Mouse (Mus musculus): ENCODE measurements around the gene Taf11. TPM values are rescaled to one million over a fixed set of nuclear protein-coding genes. Genes with fewer than 3 reads are reported as not detected.

Taf11 gene
- total and polyA plus RNA-seq, 2 experiments from 2014 or later = 12.1 to 39.9 TPM

DNA sequence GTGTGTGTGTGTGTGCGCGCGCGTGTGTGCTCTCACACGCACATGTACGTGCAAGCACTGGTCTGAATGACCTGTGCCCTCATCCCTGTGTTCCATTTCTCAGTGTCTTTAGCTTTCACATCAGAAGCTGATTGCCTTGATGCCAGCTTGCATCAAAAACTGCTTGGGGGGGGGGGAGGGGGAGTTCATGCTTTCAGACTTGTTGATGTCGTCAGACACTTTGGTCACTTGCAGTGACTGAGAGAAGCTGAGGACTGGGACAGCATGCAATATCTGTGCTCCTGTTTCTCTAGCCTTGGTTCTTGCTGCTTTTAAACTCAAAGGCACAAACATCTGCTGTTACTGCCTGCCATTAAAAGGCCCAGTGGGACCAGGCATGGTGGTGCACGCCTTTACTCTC lies 36.7 kb upstream of the Taf11 start:
- Histone ChIP-seq H3K36me3 (replicated peaks; ENCODE audit: control insufficient read depth, insufficient read depth, low read length) (no peaks in the 10 kb centered on the region), H3K9ac (replicated peaks; ENCODE audit: low read depth, low read length) (no peak overlapping the region), H3K4me3 (ENCODE audit: low read depth, low read length) (no peak overlapping the region), H3K4me2 (ENCODE audit: low read depth, low read length) (no peak overlapping the region), H3K27me3 (ENCODE audit: control insufficient read depth, insufficient read depth, low read length) (no peaks in the 10 kb centered on the region), H3K4me1 (ENCODE audit: control insufficient read depth, insufficient read depth) (peaks cover 16% of the 10 kb centered on the region), H3K27ac (ENCODE audit: low read depth) (peak overlapping the region; percentile 7; the same call in 1 of the 2 replicates), H3K9me3 (replicated peaks; ENCODE audit: control insufficient read depth, low read length) (no peaks in the 10 kb centered on the region)
- TF ChIP-seq CTCF (IDR thresholded peaks at IDR 0.05; ENCODE audit: low read depth) (no peak), EP300 (IDR thresholded peaks at IDR 0.05; ENCODE audit: low read depth) (no peak)
- DNase-seq (ENCODE audit: low spot score) = no peak
- ATAC-seq (ENCODE audit: insufficient read depth, low read depth) = no peak
- 75% methylated on average over 8 of the region's 8 CpGs for whole genome bisulfite sequencing

GRCm38 (mm10) chr17:27945546-27946216 lies 36.0 kb upstream of the Taf11 start:
- Histone ChIP-seq H3K4me3 (ENCODE audit: low read depth, low read length) (no peak overlapping the region), H3K9ac (replicated peaks; ENCODE audit: low read depth, low read length) (no peak overlapping the region), H3K4me1 (ENCODE audit: control insufficient read depth, insufficient read depth) (peaks cover 23% of the 10 kb centered on the region), H3K9me3 (replicated peaks; ENCODE audit: control insufficient read depth, low read length) (no peaks in the 10 kb centered on the region), H3K36me3 (replicated peaks; ENCODE audit: control insufficient read depth, insufficient read depth, low read length) (no peaks in the 10 kb centered on the region), H3K27me3 (ENCODE audit: control insufficient read depth, insufficient read depth, low read length) (no peaks in the 10 kb centered on the region), H3K4me2 (ENCODE audit: low read depth, low read length) (no peak overlapping the region), H3K27ac (ENCODE audit: low read depth) (peak overlapping the region; percentile 7; the same call in 1 of the 2 replicates)
- WGBS = 38% methylated on average over 6 of the region's 6 CpGs
- DNase-seq (ENCODE audit: low spot score) (no peak), ATAC-seq (ENCODE audit: insufficient read depth, low read depth) (0 out of 2 replicates have a peak, but pooled peaks have one; percentile 12)
- TF ChIP-seq EP300 (IDR thresholded peaks at IDR 0.05; ENCODE audit: low read depth) = no peak
- TF ChIP-seq CTCF (IDR thresholded peaks at IDR 0.05; ENCODE audit: low read depth) = no peak

DNA sequence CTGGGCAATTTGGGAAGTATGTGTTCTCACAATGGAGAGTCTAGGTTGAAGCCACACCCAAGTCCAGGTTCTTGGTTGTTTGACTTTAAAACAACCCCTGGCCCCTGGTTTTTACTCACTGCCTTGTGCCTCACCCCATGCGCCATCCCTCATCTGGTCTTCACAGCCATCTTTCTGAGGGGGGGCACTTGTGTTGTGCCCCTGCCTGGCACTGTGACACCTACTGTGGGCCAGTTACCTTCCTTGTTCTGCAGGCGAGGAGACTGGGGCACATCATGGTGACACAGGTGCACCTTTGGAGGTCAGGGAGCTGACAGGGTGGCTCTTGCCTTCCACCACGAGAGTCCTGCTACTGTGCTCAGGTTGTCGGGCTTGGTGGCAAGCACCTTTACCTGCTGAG lies 32.5 kb upstream of the Taf11 start:
- WGBS = 87% methylated on average over 4 of the region's 4 CpGs
- H3K27me3 ChIP-seq (ENCODE audit: control insufficient read depth, insufficient read depth, low read length) = no peaks in the 10 kb centered on the region
- H3K9ac ChIP-seq (replicated peaks; ENCODE audit: low read depth, low read length) = no peak overlapping the region
- DNase-seq (ENCODE audit: low spot score) (no peak), ATAC-seq (ENCODE audit: insufficient read depth, low read depth) (no peak)
- no peaks in the 10 kb centered on the region for H3K36me3 ChIP-seq (replicated peaks; ENCODE audit: control insufficient read depth, insufficient read depth, low read length)
- no peaks in the 10 kb centered on the region for H3K9me3 ChIP-seq (replicated peaks; ENCODE audit: control insufficient read depth, low read length)
- no peak for TF ChIP-seq CTCF (IDR thresholded peaks at IDR 0.05; ENCODE audit: low read depth)
- no peak for TF ChIP-seq EP300 (IDR thresholded peaks at IDR 0.05; ENCODE audit: low read depth)
- no peak overlapping the region for H3K4me3 ChIP-seq (ENCODE audit: low read depth, low read length)
- H3K4me1 ChIP-seq (ENCODE audit: control insufficient read depth, insufficient read depth) = peaks cover 59% of the 10 kb centered on the region
- no peak overlapping the region for H3K4me2 ChIP-seq (ENCODE audit: low read depth, low read length)
- no peak overlapping the region for H3K27ac ChIP-seq (ENCODE audit: low read depth)

- no peaks in the 10 kb centered on the region for H3K9me3 ChIP-seq (replicated peaks; ENCODE audit: control insufficient read depth, low read length)
- DNase-seq (ENCODE audit: low spot score) (no peak), ATAC-seq (ENCODE audit: insufficient read depth, low read depth) (no peak)
- no peak overlapping the region for H3K9ac ChIP-seq (replicated peaks; ENCODE audit: low read depth, low read length)
- H3K4me3 ChIP-seq (ENCODE audit: low read depth, low read length) = no peak overlapping the region
- no peaks in the 10 kb centered on the region for H3K36me3 ChIP-seq (replicated peaks; ENCODE audit: control insufficient read depth, insufficient read depth, low read length)
- 63% methylated on average over 2 of the region's 2 CpGs for WGBS
- H3K27me3 ChIP-seq (ENCODE audit: control insufficient read depth, insufficient read depth, low read length) = no peaks in the 10 kb centered on the region
- peaks cover 62% of the 10 kb centered on the region for H3K4me1 ChIP-seq (ENCODE audit: control insufficient read depth, insufficient read depth)
- no peak for TF ChIP-seq EP300 (IDR thresholded peaks at IDR 0.05; ENCODE audit: low read depth)
- no peak for TF ChIP-seq CTCF (IDR thresholded peaks at IDR 0.05; ENCODE audit: low read depth)
- no peak overlapping the region for H3K4me2 ChIP-seq (ENCODE audit: low read depth, low read length)
- no peak overlapping the region for H3K27ac ChIP-seq (ENCODE audit: low read depth)
These were observed 32.1 kb upstream of the Taf11 start for GRCm38 (mm10) chr17:27941698-27942097.

GRCm38 (mm10) chr17:27941178-27941577 lies 31.5 kb upstream of the Taf11 start:
- peak overlapping the region; percentile 63; the same call in 1 of the 2 replicates for H3K27ac ChIP-seq (ENCODE audit: low read depth)
- no peak for ATAC-seq (ENCODE audit: insufficient read depth, low read depth)
- no peaks in the 10 kb centered on the region for H3K9me3 ChIP-seq (replicated peaks; ENCODE audit: control insufficient read depth, low read length)
- DNase-seq (ENCODE audit: low spot score) = no peak
- no peaks in the 10 kb centered on the region for H3K27me3 ChIP-seq (ENCODE audit: control insufficient read depth, insufficient read depth, low read length)
- TF ChIP-seq EP300 (IDR thresholded peaks at IDR 0.05; ENCODE audit: low read depth) = no peak
- no peak for TF ChIP-seq CTCF (IDR thresholded peaks at IDR 0.05; ENCODE audit: low read depth)
- WGBS = 56% methylated on average over 5 of the region's 5 CpGs
- peaks cover 58% of the 10 kb centered on the region for H3K4me1 ChIP-seq (ENCODE audit: control insufficient read depth, insufficient read depth)
- no peak overlapping the region for H3K4me3 ChIP-seq (ENCODE audit: low read depth, low read length)
- H3K9ac ChIP-seq (replicated peaks; ENCODE audit: low read depth, low read length) = no peak overlapping the region
- H3K4me2 ChIP-seq (ENCODE audit: low read depth, low read length) = no peak overlapping the region
- H3K36me3 ChIP-seq (replicated peaks; ENCODE audit: control insufficient read depth, insufficient read depth, low read length) = no peaks in the 10 kb centered on the region

GRCm38 (mm10) chr17:27940352-27940751 lies 30.7 kb upstream of the Taf11 start:
- H3K4me3 ChIP-seq (ENCODE audit: low read depth, low read length) = no peak overlapping the region
- H3K4me1 ChIP-seq (ENCODE audit: control insufficient read depth, insufficient read depth) = peaks cover 51% of the 10 kb centered on the region
- no peaks in the 10 kb centered on the region for H3K27me3 ChIP-seq (ENCODE audit: control insufficient read depth, insufficient read depth, low read length)
- H3K36me3 ChIP-seq (replicated peaks; ENCODE audit: control insufficient read depth, insufficient read depth, low read length) = no peaks in the 10 kb centered on the region
- WGBS = 82% methylated on average over 4 of the region's 4 CpGs
- ATAC-seq (ENCODE audit: insufficient read depth, low read depth) (no peak), DNase-seq (ENCODE audit: low spot score) (no peak)
- no peaks in the 10 kb centered on the region for H3K9me3 ChIP-seq (replicated peaks; ENCODE audit: control insufficient read depth, low read length)
- peak overlapping the region; percentile 63 for H3K27ac ChIP-seq (ENCODE audit: low read depth)
- H3K9ac ChIP-seq (replicated peaks; ENCODE audit: low read depth, low read length) = no peak overlapping the region
- no peak overlapping the region for H3K4me2 ChIP-seq (ENCODE audit: low read depth, low read length)
- no peak for TF ChIP-seq EP300 (IDR thresholded peaks at IDR 0.05; ENCODE audit: low read depth)
- TF ChIP-seq CTCF (IDR thresholded peaks at IDR 0.05; ENCODE audit: low read depth) = no peak
